Mouse (Mus musculus): ENCODE data around the gene Cyp3a44.
"Not testable (repeated sequence)": the region's sequence is repeated elsewhere in the genome, so short reads cannot be mapped to it uniquely, and the experiment has no call there.

The Cyp3a44 gene

GRCm38 (mm10) chr5:145805796-145806195 is at the start of gene Cyp3a44:
Gene Cyp3a44 (minus strand): TSS chr5:145805874.
- not testable (repeated sequence) for DNase-seq

- not testable (repeated sequence) for DNase-seq
These were observed 5.4 kb downstream of the Cyp3a44 start for GRCm38 (mm10) chr5:145800229-145800628.

GRCm38 (mm10) chr5:145793232-145793631 is 12.4 kb downstream of the Cyp3a44 start:
- not testable (repeated sequence) for DNase-seq

GRCm38 (mm10) chr5:145737512-145737911 is 68.2 kb downstream of the Cyp3a44 start:
- DNase-seq: not testable (repeated sequence)
